28 mouse cellular contexts compared by ENCODE assay signal in genomic region chr7:90649512-90649911, GRCm38 (mm10).
"Had no signal": no experiment of that assay in that cellular context is flagged by ENCODE, and none has a peak within 500 bp of the region (broad histone marks: within the 10 kb centered on the region; RNA-seq: fewer than 3 reads in every experiment).

No protein-coding gene starts in this region.

- ATAC-seq: forebrain, embryonic 13.5 days; forebrain, embryonic 14.5 days; forebrain, embryonic 15.5 days; forebrain, embryonic 16.5 days; forebrain, postnatal 0 days had no signal

- DNase-seq: cerebellum, adult 18-20 months; cerebellum, adult 2 months; cerebellum, adult 8-10 months; cerebellum, adult 9-10 months; cerebellum, adult 9-11 months; cerebellum, postnatal 10 days; cerebellum, postnatal 14 days; cerebellum, postnatal 25 days; cerebellum, postnatal 36 days; embryo, embryonic 11 days; forebrain, postnatal 0 days; gastrocnemius, adult 2 months; gastrocnemius, postnatal 10 days; gastrocnemius, postnatal 14 days; gastrocnemius, postnatal 25 days; gastrocnemius, postnatal 36 days; heart, adult 11 months had no signal

- H3K4me2 ChIP-seq: embryonic facial prominence, embryonic 12.5 days; embryonic facial prominence, embryonic 13.5 days; embryonic facial prominence, embryonic 15.5 days; forebrain, embryonic 12.5 days; forebrain, embryonic 13.5 days; forebrain, embryonic 15.5 days had no signal

- H3K36me3 ChIP-seq: embryonic facial prominence, embryonic 10.5 days; embryonic facial prominence, embryonic 12.5 days; embryonic facial prominence, embryonic 13.5 days; embryonic facial prominence, embryonic 15.5 days; forebrain, embryonic 10.5 days; forebrain, embryonic 12.5 days; forebrain, embryonic 15.5 days had no signal

- H3K9ac ChIP-seq: embryonic facial prominence, embryonic 12.5 days; embryonic facial prominence, embryonic 13.5 days; embryonic facial prominence, embryonic 15.5 days; forebrain, embryonic 12.5 days; forebrain, embryonic 13.5 days; forebrain, embryonic 15.5 days; forebrain, postnatal 0 days had no signal

- H3K27ac ChIP-seq: embryonic facial prominence, embryonic 10.5 days; embryonic facial prominence, embryonic 12.5 days; embryonic facial prominence, embryonic 13.5 days; embryonic facial prominence, embryonic 15.5 days; forebrain, embryonic 10.5 days; forebrain, embryonic 12.5 days; forebrain, embryonic 13.5 days; forebrain, embryonic 15.5 days; gastrocnemius, adult 2 months had no signal

- H3K9me3 ChIP-seq: embryonic facial prominence, embryonic 10.5 days; embryonic facial prominence, embryonic 12.5 days; embryonic facial prominence, embryonic 13.5 days; embryonic facial prominence, embryonic 15.5 days; forebrain, embryonic 10.5 days; forebrain, embryonic 12.5 days; forebrain, embryonic 13.5 days; forebrain, embryonic 15.5 days had no signal

- H3K4me3 ChIP-seq: embryonic facial prominence, embryonic 10.5 days; embryonic facial prominence, embryonic 12.5 days; embryonic facial prominence, embryonic 13.5 days; embryonic facial prominence, embryonic 15.5 days; erythroblast, embryonic 14.5 days; forebrain, embryonic 10.5 days; forebrain, embryonic 12.5 days; forebrain, embryonic 13.5 days; forebrain, embryonic 15.5 days; gastrocnemius, adult 2 months had no signal

- H3K4me1 ChIP-seq: embryonic facial prominence, embryonic 12.5 days; embryonic facial prominence, embryonic 13.5 days; embryonic facial prominence, embryonic 15.5 days; forebrain, embryonic 12.5 days; forebrain, embryonic 13.5 days; forebrain, embryonic 15.5 days had no signal

- H3K27me3 ChIP-seq: embryonic facial prominence, embryonic 12.5 days; embryonic facial prominence, embryonic 13.5 days; embryonic facial prominence, embryonic 15.5 days; forebrain, embryonic 12.5 days; forebrain, embryonic 13.5 days; forebrain, embryonic 15.5 days had no signal
